Mouse (Mus musculus) liver, postnatal 0 days (tissue): ENCODE measurements around the gene Arl16. TPM values are rescaled to one million over a fixed set of nuclear protein-coding genes. Genes with fewer than 3 reads are reported as not detected.

ENCODE experiments used
- ATAC-seq: fragments of 200-750 bp; cut with Nextera tagmentation; 2 replicates; pipeline ENCODE4 v1.8.0; 2017; ENCODE audit warnings: mild to moderate bottlenecking, moderate library complexity
- DNase-seq: peaks from one replicate; pipeline ENCODE4 v3.0.0-alpha.2; 2016
- H3K27ac ChIP-seq: fragments of 300-500 bp; sonication (generic); 2 replicates; pipeline ENCODE4 v1.5.1; 2014; ENCODE audit warnings: antibody characterized with exemption, moderate library complexity, mild to moderate bottlenecking, low read depth
- H3K27me3 ChIP-seq: fragments of 300-500 bp; sonication (generic); 2 replicates; pipeline ENCODE4 v1.6.1; 2014; ENCODE audit warnings: low read length, control low read depth, mixed read lengths; ENCODE audit not compliant: insufficient read depth
- H3K36me3 ChIP-seq: fragments of 300-500 bp; sonication (generic); replicated peaks from 2 replicates; pipeline ENCODE4 v1.6.1; 2014; ENCODE audit warnings: mild to moderate bottlenecking, control low read depth, low read length, moderate library complexity, mixed read lengths; ENCODE audit not compliant: insufficient read depth
- H3K4me1 ChIP-seq: fragments of 300-500 bp; sonication (generic); 2 replicates; pipeline ENCODE4 v1.6.1; 2014; ENCODE audit warnings: antibody characterized with exemption, mild to moderate bottlenecking, control low read depth; ENCODE audit not compliant: insufficient read depth
- H3K4me2 ChIP-seq: fragments of 300-500 bp; sonication (generic); 2 replicates; pipeline ENCODE4 v1.6.1; 2014; ENCODE audit warnings: low read depth, mild to moderate bottlenecking, low read length, moderate library complexity, mixed read lengths
- H3K4me3 ChIP-seq: fragments of 300-500 bp; sonication (generic); 2 replicates; pipeline ENCODE4 v1.5.1; 2014; ENCODE audit warnings: low read depth, low read length
- H3K9ac ChIP-seq: fragments of 300-500 bp; sonication (generic); replicated peaks from 2 replicates; pipeline ENCODE4 v1.6.1; 2014; ENCODE audit warnings: mild to moderate bottlenecking, moderate library complexity
- H3K9me3 ChIP-seq: fragments of 300-500 bp; sonication (generic); 2 replicates; pipeline ENCODE4 v1.6.1; 2016; ENCODE audit warnings: mild to moderate bottlenecking, control low read depth, low read length, mixed read lengths
- CTCF ChIP-seq: sonication (generic); IDR thresholded peaks from 2 replicates; pipeline ENCODE4 v1.5.1; 2016; ENCODE audit warnings: antibody characterized with exemption, low read depth
- EP300 ChIP-seq: IDR thresholded peaks from 2 replicates; pipeline ENCODE4 v1.6.1; 2016; ENCODE audit warnings: antibody characterized with exemption, low read depth, mild to moderate bottlenecking
- WGBS: fragments of 180-500 bp; shearing (Covaris S2); extraction: QIAGEN DNeasy Blood & Tissue Kit; methylation state at CpG from one replicate; pipeline ENCODE4 v1.1.7; 2014; ENCODE audit not compliant: insufficient replicate concordance; 5-methylcytosine and 5-hydroxymethylcytosine counted together
- polyA plus RNA-seq: library from polyadenylated mRNA; unstranded; fragments of >200 nt; fragmentation: Nextera tagmentation; extraction: Ambion mirVana; gene quantifications from 2 replicates; pipeline ENCODE4 v1.2.1, GENCODE M21; 2015

Arl16 gene
- polyA plus RNA-seq, 1 experiment from 2014 or later = 13.5 TPM

DNA sequence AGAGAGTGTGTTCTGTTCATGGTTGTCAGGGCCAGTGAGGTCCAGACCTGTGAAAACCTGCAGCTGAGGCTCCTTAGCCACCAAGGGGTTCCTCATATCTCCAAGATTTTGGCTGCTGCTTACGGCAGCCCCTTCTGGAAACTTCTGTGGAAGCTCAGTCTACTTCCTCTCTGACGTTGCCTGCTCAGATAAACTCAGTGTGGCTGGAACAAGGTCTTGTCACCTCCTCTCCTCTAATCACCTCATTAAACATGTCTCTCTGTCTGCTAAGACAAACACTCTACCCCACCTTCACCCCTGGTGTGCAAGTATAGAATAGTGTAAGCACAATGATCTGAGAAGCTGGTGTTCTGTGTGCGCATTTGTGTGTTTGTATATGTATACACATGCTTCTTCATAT lies 21.9 kb downstream of the Arl16 start:
- Histone ChIP-seq H3K27ac (no peak overlapping the region), H3K9me3 (no peaks in the 10 kb centered on the region), H3K36me3 (no peaks in the 10 kb centered on the region), H3K27me3 (no peaks in the 10 kb centered on the region), H3K4me1 (no peaks in the 10 kb centered on the region), H3K4me2 (no peak overlapping the region), H3K4me3 (no peak overlapping the region), H3K9ac (no peak overlapping the region)
- TF ChIP-seq CTCF = no peak
- no peak for TF ChIP-seq EP300
- ATAC-seq = no peak
- 51% methylated on average over 3 of the region's 3 CpGs for WGBS
- no peak for DNase-seq

DNA sequence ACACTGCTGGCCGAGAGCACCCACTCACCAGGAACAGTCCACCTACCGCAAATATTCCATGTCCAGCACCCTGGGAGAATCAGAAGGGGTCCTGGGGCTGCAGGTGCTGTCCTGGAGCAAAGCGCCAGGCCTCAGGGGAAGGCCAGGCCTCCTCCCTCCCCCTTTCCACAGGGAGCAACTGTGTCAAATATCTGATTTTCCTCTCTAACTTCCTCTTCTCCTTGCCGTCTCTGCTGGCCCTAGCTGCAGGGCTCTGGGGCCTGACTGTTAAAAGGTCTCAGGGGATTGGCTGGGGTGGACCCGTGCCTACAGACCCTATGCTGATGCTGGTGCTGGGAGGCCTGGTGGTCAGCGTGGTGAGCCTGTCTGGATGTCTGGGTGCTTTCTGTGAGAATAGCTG lies 23.3 kb downstream of the Arl16 start:
- no peaks in the 10 kb centered on the region for H3K27me3 ChIP-seq
- TF ChIP-seq EP300 (no peak), CTCF (no peak)
- H3K9ac ChIP-seq = no peak overlapping the region
- no peaks in the 10 kb centered on the region for H3K9me3 ChIP-seq
- DNase-seq (no peak), ATAC-seq (no peak)
- H3K4me3 ChIP-seq = no peak overlapping the region
- 56% methylated on average over 6 of the region's 6 CpGs for WGBS
- H3K36me3 ChIP-seq = no peaks in the 10 kb centered on the region
- no peak overlapping the region for H3K4me2 ChIP-seq
- H3K27ac ChIP-seq = no peak overlapping the region
- no peaks in the 10 kb centered on the region for H3K4me1 ChIP-seq

DNA sequence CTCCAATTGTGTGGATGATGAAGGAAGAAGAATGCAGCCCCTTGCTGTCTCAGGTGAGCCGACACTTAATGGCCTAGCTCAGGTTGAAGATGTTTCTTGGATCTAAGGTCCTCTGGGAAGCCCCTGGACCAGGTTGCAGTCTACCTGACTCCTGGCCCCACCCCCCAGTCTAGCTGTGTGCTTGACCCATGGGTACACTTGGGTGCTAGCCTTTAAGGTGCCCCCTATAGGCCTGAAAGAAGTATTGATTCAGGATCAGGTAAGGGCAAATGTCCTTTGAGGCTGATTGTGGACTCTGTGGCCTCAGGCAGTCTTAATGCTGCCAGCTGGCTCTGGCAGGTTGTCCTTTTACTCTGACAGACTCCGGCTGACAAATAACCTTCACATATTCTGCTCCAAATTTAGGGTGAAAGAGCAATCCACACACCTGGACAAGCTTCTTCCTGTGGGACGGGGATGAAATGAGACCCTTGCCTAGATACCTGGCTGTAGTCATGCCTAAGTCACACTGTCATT lies 24.6 kb downstream of the Arl16 start:
- Histone ChIP-seq H3K4me2 (no peak overlapping the region), H3K9me3 (no peaks in the 10 kb centered on the region), H3K27me3 (no peaks in the 10 kb centered on the region), H3K4me3 (no peak overlapping the region), H3K36me3 (no peaks in the 10 kb centered on the region), H3K4me1 (no peaks in the 10 kb centered on the region), H3K27ac (no peak overlapping the region), H3K9ac (no peak overlapping the region)
- ATAC-seq (no peak), DNase-seq (no peak)
- WGBS = 82% methylated on average over 3 of the region's 3 CpGs
- no peak for TF ChIP-seq EP300
- peak; percentile 18; the same call in 1 of the 2 replicates for TF ChIP-seq CTCF

DNA sequence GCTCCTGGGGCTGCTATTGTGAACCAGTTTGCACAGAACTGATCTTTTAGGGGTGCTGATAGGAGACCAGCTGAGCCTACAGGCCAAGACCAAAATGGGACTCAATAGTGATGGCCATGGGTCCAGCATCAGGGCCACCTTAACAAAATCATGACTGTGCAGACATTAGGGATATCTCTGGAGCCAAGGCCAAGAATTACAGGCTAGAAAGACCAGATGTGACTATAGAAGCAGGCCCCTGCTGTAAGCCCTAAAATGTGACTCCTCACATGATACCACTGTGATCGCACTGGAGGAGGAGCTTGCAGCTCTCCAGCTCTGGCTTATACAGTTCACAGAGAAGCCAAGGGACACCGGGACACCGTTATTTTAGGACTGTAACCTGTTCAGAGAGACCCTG lies 25.1 kb downstream of the Arl16 start, which contains the start of gene Tspan10:
Gene Tspan10 (plus strand): TSS at position 301 of the 400 bp plus-strand sequence.
- Histone ChIP-seq H3K9ac (no peak within 1 kb of the TSS), H3K4me1 (no peaks in the 10 kb centered on the region), H3K36me3 (no peaks in the 10 kb centered on the region), H3K4me3 (no peak within 1 kb of the TSS), H3K27me3 (no peaks in the 10 kb centered on the region), H3K9me3 (no peaks in the 10 kb centered on the region), H3K4me2 (no peak within 1 kb of the TSS), H3K27ac (no peak within 1 kb of the TSS)
- no peak for TF ChIP-seq EP300
- 90% methylated on average over 3 of the region's 3 CpGs for WGBS
- DNase-seq (no peak), ATAC-seq (no peak)

DNA sequence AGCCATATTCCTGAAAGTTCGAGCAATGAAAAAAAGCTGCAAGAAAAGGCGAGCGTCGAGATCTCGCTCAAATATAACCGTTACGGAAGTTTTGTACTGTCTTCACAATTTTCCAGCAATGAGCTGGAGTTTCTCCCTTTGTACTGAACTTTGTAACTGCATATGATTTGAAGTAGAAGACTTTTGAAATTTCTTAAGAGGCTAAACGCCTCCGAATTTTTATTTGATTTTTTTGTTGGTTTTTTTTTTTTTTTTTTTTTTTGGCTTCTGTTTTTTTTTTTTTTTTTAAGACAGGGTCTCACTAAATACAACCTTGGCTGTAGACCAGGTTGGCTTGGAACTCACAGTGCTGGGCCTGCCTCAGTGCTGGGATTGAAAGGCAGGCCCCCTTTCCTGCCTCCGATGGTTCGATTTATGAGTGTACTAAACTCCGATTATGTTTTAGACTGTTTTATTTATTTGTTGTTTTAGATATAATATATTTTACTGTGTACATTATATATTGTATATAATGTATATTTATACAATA lies 29.5 kb downstream of the Arl16 start:
- Histone ChIP-seq H3K4me1 (0 out of 2 replicates have a peak, but pooled peaks cover 9% of the 10 kb centered on the region), H3K36me3 (peaks cover 20% of the 10 kb centered on the region), H3K9me3 (no peaks in the 10 kb centered on the region), H3K9ac (peak overlapping the region; percentile 91), H3K4me3 (peak overlapping the region; percentile 87), H3K27me3 (no peaks in the 10 kb centered on the region), H3K27ac (peak overlapping the region; percentile 90), H3K4me2 (peak overlapping the region; percentile 78)
- no peak for TF ChIP-seq CTCF
- TF ChIP-seq EP300 = no peak
- 26% methylated on average over 12 of the region's 12 CpGs for WGBS
- DNase-seq (no peak), ATAC-seq (no peak)

DNA sequence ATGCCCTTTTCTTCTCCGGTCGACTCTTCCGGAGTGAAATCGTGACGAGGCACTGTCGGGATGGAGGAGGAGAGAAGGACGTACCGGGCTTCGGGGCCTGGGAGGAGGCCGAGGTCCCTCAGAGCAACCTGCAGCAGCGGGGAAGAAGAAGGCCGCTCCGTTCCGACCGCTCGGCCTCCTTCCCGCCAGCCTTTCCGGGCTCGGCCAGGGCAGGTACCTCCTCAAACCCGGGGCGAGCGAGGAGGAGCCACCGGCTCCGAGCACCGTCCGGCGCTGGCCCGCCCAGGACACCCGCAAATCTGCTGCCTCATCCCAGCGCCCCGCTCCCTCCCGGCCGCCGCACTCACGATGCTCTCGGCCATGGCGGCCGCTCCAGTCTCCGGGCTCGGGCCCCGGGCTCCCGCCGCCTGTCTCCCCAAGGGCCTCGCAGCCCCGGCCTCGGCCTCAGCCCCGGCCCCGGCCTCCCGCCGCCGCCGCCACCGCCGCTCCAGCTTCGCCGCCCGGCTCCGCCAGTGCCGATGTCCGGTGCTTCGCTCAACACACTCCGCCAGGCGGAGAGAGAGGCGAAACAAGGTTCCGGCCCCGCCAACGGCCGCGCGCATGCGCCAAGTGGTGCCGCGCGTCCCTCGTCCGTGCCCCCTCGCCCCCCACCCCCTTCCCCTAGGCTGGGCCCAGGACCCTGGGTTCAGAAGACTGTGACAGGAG lies 30.1 kb downstream of the Arl16 start, which contains the start of gene Nploc4:
Gene Nploc4 (minus strand): TSS at position 557 of the 705 bp plus-strand sequence.
- Histone ChIP-seq H3K27ac (peak within 1 kb of the TSS; percentile 90), H3K4me2 (peak within 1 kb of the TSS; percentile 78), H3K4me1 (0 out of 2 replicates have a peak, but pooled peaks cover 9% of the 10 kb centered on the region), H3K9ac (peak within 1 kb of the TSS; percentile 91), H3K27me3 (no peaks in the 10 kb centered on the region), H3K9me3 (no peaks in the 10 kb centered on the region), H3K36me3 (peaks cover 26% of the 10 kb centered on the region), H3K4me3 (peak within 1 kb of the TSS; percentile 87)
- peak; percentile 92 for ATAC-seq
- TF ChIP-seq CTCF = peak; percentile 24; the same call in 1 of the 2 replicates
- TF ChIP-seq EP300 = no peak
- peak; percentile 92 for DNase-seq
- 3% methylated on average over 59 of the region's 77 CpGs for WGBS
